Mouse (Mus musculus) lung, adult 2 months (tissue): ENCODE data around the gene Gm36864.

ENCODE experiments used
- CTCF ChIP-seq: fragments of 200-500 bp; IDR thresholded peaks from 2 replicates; pipeline ENCODE4 v1.5.1; 2011; ENCODE audit warnings: mild to moderate bottlenecking, low read length, control low read depth; ENCODE audit not compliant: insufficient read depth
- POLR2A ChIP-seq: fragments of 200-500 bp; IDR thresholded peaks from 2 replicates; pipeline ENCODE4 v1.6.1; 2011; ENCODE audit warnings: low read depth, mild to moderate bottlenecking, control low read depth, low read length, borderline replicate concordance; ENCODE audit errors: extremely low read depth

DNA sequence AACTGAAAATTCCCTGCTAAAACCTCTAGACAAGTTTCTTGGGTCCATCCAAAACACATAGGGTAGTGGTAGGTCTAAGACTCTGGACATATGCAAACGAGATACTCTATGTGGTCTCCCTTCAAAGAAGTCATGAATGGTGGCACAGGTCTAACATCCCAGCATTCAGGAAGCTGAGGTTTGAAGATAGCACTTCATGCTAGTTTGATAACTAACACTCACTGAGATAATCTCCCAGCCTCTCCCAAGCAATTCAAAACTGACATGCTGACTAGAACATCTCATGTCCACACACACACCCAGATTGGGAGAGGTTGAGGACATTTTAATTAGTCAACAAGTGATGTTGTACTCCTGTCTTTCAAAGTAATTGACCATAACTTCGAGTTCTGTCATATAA lies 3.9 kb downstream of the Gm36864 start:
- no peak for TF ChIP-seq CTCF
- TF ChIP-seq POLR2A: no peak
